Mouse (Mus musculus) kidney, embryonic 15.5 days (tissue): ENCODE data around the gene Map1b. TPM values are rescaled to one million over a fixed set of nuclear protein-coding genes. Genes with fewer than 3 reads are reported as not detected.

Experiments used
- ATAC-seq: fragments of 200-750 bp; cut with Nextera tagmentation; replicated peaks from 2 replicates; pipeline ENCODE4 v1.8.0; 2017; ENCODE audit warnings: moderate TSS enrichment; ENCODE audit not compliant: low FRiP score
- H3K27ac ChIP-seq: fragments of 300-500 bp; sonication (generic); 2 replicates; pipeline ENCODE4 v1.5.1; 2015; ENCODE audit warnings: mild to moderate bottlenecking, inconsistent platforms
- H3K27me3 ChIP-seq: fragments of 300-500 bp; sonication (generic); 2 replicates; pipeline ENCODE4 v1.6.1; 2015; ENCODE audit warnings: inconsistent platforms
- H3K36me3 ChIP-seq: fragments of 300-500 bp; sonication (generic); 2 replicates; pipeline ENCODE4 v1.6.1; 2015; ENCODE audit warnings: inconsistent platforms
- H3K4me1 ChIP-seq: fragments of 300-500 bp; sonication (generic); 2 replicates; pipeline ENCODE4 v1.6.1; 2015; ENCODE audit warnings: inconsistent platforms
- H3K4me2 ChIP-seq: fragments of 300-500 bp; sonication (generic); 2 replicates; pipeline ENCODE4 v1.6.1; 2015; ENCODE audit warnings: moderate library complexity, mild to moderate bottlenecking, inconsistent platforms
- H3K4me3 ChIP-seq: fragments of 300-500 bp; sonication (generic); replicated peaks from 2 replicates; pipeline ENCODE4 v1.5.1; 2015; ENCODE audit warnings: mild to moderate bottlenecking, inconsistent platforms
- H3K9ac ChIP-seq: fragments of 300-500 bp; sonication (generic); 2 replicates; pipeline ENCODE4 v1.6.1; 2015; ENCODE audit warnings: mild to moderate bottlenecking, inconsistent platforms
- H3K9me3 ChIP-seq: fragments of 300-500 bp; sonication (generic); replicated peaks from 2 replicates; pipeline ENCODE4 v1.6.1; 2016; ENCODE audit warnings: inconsistent platforms
- WGBS: fragments of 180-500 bp; shearing (Covaris S2); methylation state at CpG from one replicate; pipeline ENCODE4 v1.1.7; 2015; ENCODE audit warnings: mixed read lengths; 5-methylcytosine and 5-hydroxymethylcytosine counted together
- polyA plus RNA-seq: library from polyadenylated mRNA; unstranded; fragments of >200 nt; fragmentation: Nextera tagmentation; extraction: Ambion mirVana; gene quantifications from 2 replicates; pipeline ENCODE4 v1.2.1, GENCODE M21; 2015

Gene Map1b
- polyA plus RNA-seq, 1 experiment from 2014 or later: 76.4 TPM

GRCm38 (mm10) chr13:99458658-99459386 is 57.5 kb downstream of the Map1b start:
- Histone ChIP-seq H3K27ac (peak overlapping the region; percentile 14; the same call in 1 of the 2 replicates), H3K9ac (no peak overlapping the region), H3K36me3 (peaks cover 6% of the 10 kb centered on the region), H3K4me2 (no peak overlapping the region), H3K4me3 (no peak overlapping the region), H3K4me1 (peaks cover 5% of the 10 kb centered on the region; the same call in 1 of the 2 replicates), H3K27me3 (no peaks in the 10 kb centered on the region), H3K9me3 (no peaks in the 10 kb centered on the region)
- ATAC-seq: no peak
- WGBS: 70% methylated on average over 12 of the region's 12 CpGs

- no peak overlapping the region for H3K27ac ChIP-seq
- H3K9me3 ChIP-seq: no peaks in the 10 kb centered on the region
- H3K4me1 ChIP-seq: peaks cover 14% of the 10 kb centered on the region; the same call in 1 of the 2 replicates
- 87% methylated on average over 7 of the region's 7 CpGs for WGBS
- no peak for ATAC-seq
- H3K4me2 ChIP-seq: no peak overlapping the region
- H3K9ac ChIP-seq: no peak overlapping the region
- no peak overlapping the region for H3K4me3 ChIP-seq
- no peaks in the 10 kb centered on the region for H3K36me3 ChIP-seq
- no peaks in the 10 kb centered on the region for H3K27me3 ChIP-seq
Observed at GRCm38 (mm10) chr13:99454977-99455376, 61.4 kb downstream of the Map1b start.

GRCm38 (mm10) chr13:99452444-99452843 is 63.9 kb downstream of the Map1b start:
- Histone ChIP-seq H3K4me1 (0 out of 2 replicates have a peak, but pooled peaks cover 9% of the 10 kb centered on the region), H3K27ac (no peak overlapping the region), H3K36me3 (no peaks in the 10 kb centered on the region), H3K4me2 (no peak overlapping the region), H3K27me3 (no peaks in the 10 kb centered on the region), H3K4me3 (no peak overlapping the region), H3K9ac (no peak overlapping the region), H3K9me3 (no peaks in the 10 kb centered on the region)
- no peak for ATAC-seq
- 97% methylated on average over 3 of the region's 3 CpGs for WGBS

- H3K9ac ChIP-seq: no peak overlapping the region
- no peak overlapping the region for H3K4me3 ChIP-seq
- no peaks in the 10 kb centered on the region for H3K27me3 ChIP-seq
- H3K27ac ChIP-seq: no peak overlapping the region
- no peaks in the 10 kb centered on the region for H3K9me3 ChIP-seq
- H3K4me2 ChIP-seq: no peak overlapping the region
- no peak for ATAC-seq
- H3K4me1 ChIP-seq: 0 out of 2 replicates have a peak, but pooled peaks cover 9% of the 10 kb centered on the region
- no peaks in the 10 kb centered on the region for H3K36me3 ChIP-seq
- 65% methylated on average over 5 of the region's 5 CpGs for WGBS
Observed at GRCm38 (mm10) chr13:99451276-99451675, 65.1 kb downstream of the Map1b start.

- Histone ChIP-seq H3K9ac (no peak overlapping the region), H3K9me3 (no peaks in the 10 kb centered on the region), H3K4me3 (no peak overlapping the region), H3K27me3 (no peaks in the 10 kb centered on the region), H3K4me1 (0 out of 2 replicates have a peak, but pooled peaks cover 9% of the 10 kb centered on the region), H3K27ac (no peak overlapping the region), H3K4me2 (no peak overlapping the region), H3K36me3 (no peaks in the 10 kb centered on the region)
- 49% methylated on average over 7 of the region's 7 CpGs for WGBS
- ATAC-seq: no peak; the same call in 1 of the 2 replicates
Observed at GRCm38 (mm10) chr13:99450766-99451165, 65.6 kb downstream of the Map1b start.

- no peak for ATAC-seq
- no peak overlapping the region for H3K27ac ChIP-seq
- no peaks in the 10 kb centered on the region for H3K36me3 ChIP-seq
- peaks cover 15% of the 10 kb centered on the region for H3K4me1 ChIP-seq
- no peak overlapping the region for H3K9ac ChIP-seq
- H3K4me2 ChIP-seq: no peak overlapping the region
- WGBS: 89% methylated on average over 4 of the region's 4 CpGs
- no peaks in the 10 kb centered on the region for H3K27me3 ChIP-seq
- H3K9me3 ChIP-seq: no peaks in the 10 kb centered on the region
- H3K4me3 ChIP-seq: no peak overlapping the region
Observed at GRCm38 (mm10) chr13:99449547-99449946, 66.8 kb downstream of the Map1b start.

- no peak for ATAC-seq
- Histone ChIP-seq H3K4me3 (no peak overlapping the region), H3K4me2 (no peak overlapping the region)
Observed at GRCm38 (mm10) chr13:99448278-99448677, 68.1 kb downstream of the Map1b start.

GRCm38 (mm10) chr13:99447403-99448199 is 68.7 kb downstream of the Map1b start:
- H3K4me2 ChIP-seq: no peak overlapping the region
- H3K36me3 ChIP-seq: no peaks in the 10 kb centered on the region
- H3K9ac ChIP-seq: no peak overlapping the region
- H3K4me3 ChIP-seq: no peak overlapping the region
- no peak for ATAC-seq
- no peak overlapping the region for H3K27ac ChIP-seq
- WGBS: 68% methylated on average over 11 of the region's 11 CpGs
- peaks cover 20% of the 10 kb centered on the region for H3K4me1 ChIP-seq
- H3K27me3 ChIP-seq: no peaks in the 10 kb centered on the region
- no peaks in the 10 kb centered on the region for H3K9me3 ChIP-seq

More at GRCm38 (mm10) chr13:99448278-99448677, 68.1 kb downstream of the Map1b start:
- Histone ChIP-seq H3K27ac (no peak overlapping the region), H3K27me3 (no peaks in the 10 kb centered on the region), H3K9me3 (no peaks in the 10 kb centered on the region), H3K36me3 (no peaks in the 10 kb centered on the region), H3K9ac (no peak overlapping the region), H3K4me1 (peaks cover 20% of the 10 kb centered on the region)
- WGBS: 70% methylated on average over 4 of the region's 4 CpGs

- ATAC-seq: no peak
- Histone ChIP-seq H3K4me2 (no peak overlapping the region), H3K36me3 (no peaks in the 10 kb centered on the region), H3K4me1 (peaks cover 20% of the 10 kb centered on the region), H3K27me3 (no peaks in the 10 kb centered on the region), H3K9me3 (no peaks in the 10 kb centered on the region), H3K9ac (no peak overlapping the region), H3K4me3 (no peak overlapping the region), H3K27ac (no peak overlapping the region)
- WGBS: 81% methylated on average over 7 of the region's 7 CpGs
Observed at GRCm38 (mm10) chr13:99447002-99447401, 69.3 kb downstream of the Map1b start.

GRCm38 (mm10) chr13:99444880-99445279 is 71.5 kb downstream of the Map1b start:
- Histone ChIP-seq H3K27me3 (no peaks in the 10 kb centered on the region), H3K4me3 (no peak overlapping the region), H3K9ac (no peak overlapping the region), H3K27ac (no peak overlapping the region), H3K36me3 (peaks cover 15% of the 10 kb centered on the region), H3K4me2 (peak overlapping the region; percentile 34), H3K4me1 (peaks cover 15% of the 10 kb centered on the region), H3K9me3 (no peaks in the 10 kb centered on the region)
- 6% methylated on average over 6 of the region's 6 CpGs for WGBS
- ATAC-seq: peak; percentile 66; the same call in 1 of the 2 replicates

GRCm38 (mm10) chr13:99444431-99444871 is 71.9 kb downstream of the Map1b start:
- peaks cover 19% of the 10 kb centered on the region for H3K36me3 ChIP-seq
- H3K4me3 ChIP-seq: no peak overlapping the region
- H3K4me2 ChIP-seq: peak overlapping the region; percentile 34
- no peaks in the 10 kb centered on the region for H3K9me3 ChIP-seq
- 14% methylated on average over 10 of the region's 10 CpGs for WGBS
- no peak for ATAC-seq
- no peak overlapping the region for H3K27ac ChIP-seq
- H3K9ac ChIP-seq: no peak overlapping the region
- H3K4me1 ChIP-seq: peaks cover 15% of the 10 kb centered on the region
- H3K27me3 ChIP-seq: no peaks in the 10 kb centered on the region
